Mouse (Mus musculus) MEL (cell line): ENCODE measurements at regions not wholly inside any gene's neighbourhood (a gene's known extent, or its start where the extent isn't known, plus 50 kb on each side); places are given as distances from the start of the nearest gene placed in this dataset.

Source experiments
- CTCF ChIP-seq, 3 experiments: IDR thresholded peaks in 2 of 3; conservative IDR thresholded peaks in 1 of 3; 2 replicates each; pipeline ENCODE4 v1.5.1; 2011 to 2012; ENCODE audit warnings: low read length in 3 of 3, low read depth in 2 of 3, mild to moderate bottlenecking in 2 of 3, improper control_type of control experiment in 1 of 3, inconsistent platforms in 1 of 3, mixed read lengths in 1 of 3, moderate library complexity in 1 of 3; ENCODE audit not compliant: control insufficient read depth in 1 of 3, insufficient read depth in 1 of 3, poor library complexity in 1 of 3, severe bottlenecking in 1 of 3
- RCOR1 ChIP-seq: IDR thresholded peaks from 2 replicates; pipeline ENCODE4 v1.6.1; 2012; ENCODE audit warnings: low read depth, mild to moderate bottlenecking, inconsistent platforms, low read length, improper control_type of control experiment

GRCm38 (mm10) chr9:94407671-94408070, 130.2 kb downstream of the 1190002N15Rik start:
- TF ChIP-seq RCOR1 (no peak), CTCF (IDR thresholded peaks at IDR 0.05 in 2 of 3, conservative IDR thresholded peaks at IDR 0.05 in 1 of 3; ENCODE audit: control insufficient read depth in 1 of 3, insufficient read depth in 1 of 3, low read depth in 2 of 3, low read length in 3 of 3, poor library complexity in 1 of 3, severe bottlenecking in 1 of 3) (no peak)
